In genomic region chr6:119347813-119348212, GRCm38 (mm10) we compare ENCODE assay signal across 17 mouse cellular contexts. TPM values are rescaled to one million over a fixed set of nuclear protein-coding genes. Genes with fewer than 3 reads are reported as not detected.
A peak's percentile ranks its signal among the peaks of the same experiment; 100 is the strongest.
DNase-seq lines count a peak whose midpoint lies in the region; ATAC-seq and TF ChIP-seq lines count a peak whose summit lies in the region.
"Had no signal": no experiment of that assay in that cellular context is flagged by ENCODE, and none has a peak within 500 bp of the region (broad histone marks: within the 10 kb centered on the region; RNA-seq: fewer than 3 reads in every experiment).

No protein-coding gene starts in this region.

- 82% methylated on average over 5 of the region's 5 CpGs for WGBS in hindbrain, embryonic 15.5 days
- 74% methylated on average over 5 of the region's 5 CpGs for WGBS in hindbrain, postnatal 0 days
- 79% methylated on average over 5 of the region's 5 CpGs for WGBS in neural tube, embryonic 14.5 days
- WGBS in neural tube, embryonic 15.5 days: 83% methylated on average over 5 of the region's 5 CpGs

- TF ChIP-seq CTCF in hindbrain, postnatal 0 days (IDR thresholded peaks at IDR 0.05; ENCODE audit: low read depth): no peak

- 0 out of 2 replicates have a peak, but pooled peaks have one; percentile 20 for ATAC-seq in hindbrain, embryonic 15.5 days (ENCODE audit: low FRiP score, low read depth)
- ATAC-seq in hindbrain, postnatal 0 days: no peak
- ATAC-seq in neural tube, embryonic 14.5 days (ENCODE audit: low read depth): 0 out of 2 replicates have a peak, but pooled peaks have one; percentile 9
- no peak; the same call in 1 of the 2 replicates for ATAC-seq in neural tube, embryonic 15.5 days (ENCODE audit: low FRiP score)
- ATAC-seq: liver, embryonic 12.5 days had no signal

- H3K9ac ChIP-seq in hindbrain, embryonic 15.5 days: no peak overlapping the region
- no peak overlapping the region for H3K9ac ChIP-seq in hindbrain, postnatal 0 days (replicated peaks; ENCODE audit: low read length)
- H3K9ac ChIP-seq in neural tube, embryonic 14.5 days (replicated peaks; ENCODE audit: low read depth, low read length): no peak overlapping the region
- no peak overlapping the region for H3K9ac ChIP-seq in neural tube, embryonic 15.5 days (replicated peaks)
- H3K9ac ChIP-seq: embryonic facial prominence, embryonic 13.5 days; hindbrain, embryonic 14.5 days; intestine, embryonic 15.5 days; liver, embryonic 12.5 days; midbrain, embryonic 13.5 days had no signal

- no peak overlapping the region for H3K4me3 ChIP-seq in hindbrain, embryonic 15.5 days
- no peak overlapping the region for H3K4me3 ChIP-seq in hindbrain, postnatal 0 days (ENCODE audit: low read length)
- H3K4me3 ChIP-seq in neural tube, embryonic 14.5 days (ENCODE audit: low read depth, low read length): no peak overlapping the region
- H3K4me3 ChIP-seq in neural tube, embryonic 15.5 days (replicated peaks): no peak overlapping the region
- H3K4me3 ChIP-seq: embryonic facial prominence, embryonic 13.5 days; erythroblast, embryonic 14.5 days; intestine, embryonic 15.5 days; limb, embryonic 13.5 days; liver, embryonic 12.5 days; midbrain, embryonic 13.5 days; myocyte; neural tube, embryonic 13.5 days had no signal

- no peaks in the 10 kb centered on the region for H3K36me3 ChIP-seq in hindbrain, embryonic 15.5 days
- H3K36me3 ChIP-seq in hindbrain, postnatal 0 days (ENCODE audit: insufficient read depth, low read length): no peaks in the 10 kb centered on the region
- no peaks in the 10 kb centered on the region for H3K36me3 ChIP-seq in neural tube, embryonic 14.5 days (ENCODE audit: control insufficient read depth, insufficient read depth, low read length)
- H3K36me3 ChIP-seq in neural tube, embryonic 15.5 days: no peaks in the 10 kb centered on the region
- H3K36me3 ChIP-seq: embryonic facial prominence, embryonic 13.5 days; intestine, embryonic 15.5 days had no signal

- H3K27me3 ChIP-seq in hindbrain, embryonic 15.5 days: no peaks in the 10 kb centered on the region
- H3K27me3 ChIP-seq in hindbrain, postnatal 0 days (ENCODE audit: insufficient read depth, low read length): no peaks in the 10 kb centered on the region
- no peaks in the 10 kb centered on the region for H3K27me3 ChIP-seq in neural tube, embryonic 14.5 days (ENCODE audit: control insufficient read depth, insufficient read depth, low read length)
- H3K27me3 ChIP-seq in neural tube, embryonic 15.5 days (replicated peaks): no peaks in the 10 kb centered on the region
- H3K27me3 ChIP-seq: embryonic facial prominence, embryonic 13.5 days; intestine, embryonic 15.5 days; limb, embryonic 13.5 days; midbrain, embryonic 13.5 days; neural tube, embryonic 13.5 days had no signal

- H3K9me3 ChIP-seq in hindbrain, embryonic 15.5 days: no peaks in the 10 kb centered on the region
- H3K9me3 ChIP-seq in hindbrain, postnatal 0 days (ENCODE audit: low read length): no peaks in the 10 kb centered on the region
- no peaks in the 10 kb centered on the region for H3K9me3 ChIP-seq in neural tube, embryonic 14.5 days (ENCODE audit: control insufficient read depth, low read length)
- H3K9me3 ChIP-seq in neural tube, embryonic 15.5 days (replicated peaks): no peaks in the 10 kb centered on the region
- H3K9me3 ChIP-seq: embryonic facial prominence, embryonic 13.5 days; intestine, embryonic 15.5 days; limb, embryonic 13.5 days; liver, embryonic 12.5 days; midbrain, embryonic 13.5 days; neural tube, embryonic 13.5 days had no signal

- peak; percentile 33 for DNase-seq in adrenal gland, postnatal 14 days
- DNase-seq in adrenal gland, adult 2 months: no peak
- DNase-seq in hindbrain, postnatal 0 days (ENCODE audit: low spot score): no peak
- DNase-seq in urinary bladder, postnatal 36 days (ENCODE audit: low spot score in 2 of 2): no peak

- no peak overlapping the region for H3K27ac ChIP-seq in hindbrain, embryonic 15.5 days (replicated peaks)
- H3K27ac ChIP-seq in hindbrain, postnatal 0 days: no peak overlapping the region
- no peak overlapping the region for H3K27ac ChIP-seq in neural tube, embryonic 14.5 days (ENCODE audit: low read depth, low read length)
- no peak overlapping the region for H3K27ac ChIP-seq in neural tube, embryonic 15.5 days (replicated peaks)
- H3K27ac ChIP-seq: embryonic facial prominence, embryonic 13.5 days; hindbrain, embryonic 14.5 days; intestine, embryonic 15.5 days; limb, embryonic 13.5 days; liver, embryonic 12.5 days; midbrain, embryonic 13.5 days; neural tube, embryonic 13.5 days had no signal

- no peaks in the 10 kb centered on the region for H3K4me1 ChIP-seq in hindbrain, embryonic 15.5 days (replicated peaks)
- no peaks in the 10 kb centered on the region for H3K4me1 ChIP-seq in hindbrain, postnatal 0 days (ENCODE audit: insufficient read depth, low read length)
- no peaks in the 10 kb centered on the region for H3K4me1 ChIP-seq in neural tube, embryonic 14.5 days (ENCODE audit: control insufficient read depth, insufficient read depth, low read length)
- H3K4me1 ChIP-seq in neural tube, embryonic 15.5 days: peaks cover 3% of the 10 kb centered on the region; the same call in 1 of the 2 replicates
- H3K4me1 ChIP-seq: embryonic facial prominence, embryonic 13.5 days; intestine, embryonic 15.5 days; liver, embryonic 12.5 days; midbrain, embryonic 13.5 days; neural tube, embryonic 13.5 days had no signal

- no peak overlapping the region for H3K4me2 ChIP-seq in hindbrain, embryonic 15.5 days
- H3K4me2 ChIP-seq in hindbrain, postnatal 0 days (ENCODE audit: low read depth, low read length): no peak overlapping the region
- H3K4me2 ChIP-seq in neural tube, embryonic 14.5 days (ENCODE audit: low read depth, low read length): no peak overlapping the region
- no peak overlapping the region for H3K4me2 ChIP-seq in neural tube, embryonic 15.5 days
- H3K4me2 ChIP-seq: embryonic facial prominence, embryonic 13.5 days; hindbrain, embryonic 14.5 days; intestine, embryonic 15.5 days; limb, embryonic 13.5 days; liver, embryonic 12.5 days; midbrain, embryonic 13.5 days; neural tube, embryonic 13.5 days had no signal

RNA-seq across cellular contexts. Expression of gene Lrtm2, which starts 17.2 kb away (rescaled TPM):
- total RNA-seq in adrenal gland, postnatal 14 days (2021): 0.23 TPM in 1 of 2 replicates, not detected in the other
- under 1 TPM in 1 of 2 experiments, not detected in 1; 0.28 TPM for total RNA-seq in adrenal gland, adult 2 months (2021)
- 0.13 TPM in 1 of 2 replicates, not detected in the other for polyA plus RNA-seq in adrenal gland, adult 2 months (2012; rRNA removed)
- polyA plus RNA-seq in hindbrain, embryonic 15.5 days (2015; fragmentation: Nextera tagmentation; extraction: Ambion mirVana): 12.7 and 14.6 TPM in 2 replicates
- 37.5 and 44.4 TPM in 2 replicates for total RNA-seq in hindbrain, postnatal 0 days (2014; rRNA removed)
- polyA plus RNA-seq in hindbrain, postnatal 0 days (2015; fragmentation: Nextera tagmentation; extraction: Ambion mirVana): 15.2 and 16.3 TPM in 2 replicates
- polyA plus RNA-seq in neural tube, embryonic 14.5 days (2014; fragmentation: Nextera tagmentation; extraction: Ambion mirVana): 8.4 and 10.9 TPM in 2 replicates
- polyA plus RNA-seq in neural tube, embryonic 15.5 days (2015; fragmentation: Nextera tagmentation; extraction: Ambion mirVana): 12.4 and 15.0 TPM in 2 replicates
- total RNA-seq: megakaryocyte, adult 5-6 weeks had no signal
- polyA plus RNA-seq: embryonic facial prominence, embryonic 13.5 days; erythroblast, embryonic 14.5 days; limb, embryonic 13.5 days; liver, embryonic 12.5 days had no signal

Comparison
In these comparisons a context has a peak if more than half of its experiments do, and no peak if none do; other contexts are left out.
1. ATAC-seq: peak in hindbrain, embryonic 15.5 days (single experiment) and neural tube, embryonic 14.5 days (single experiment); none in hindbrain, postnatal 0 days (single experiment) and neural tube, embryonic 15.5 days (single experiment).